Mouse (Mus musculus) adrenal gland, postnatal 36 days (tissue): Measurements from ENCODE around the gene Synpo2. TPM values are rescaled to one million over a fixed set of nuclear protein-coding genes. Genes with fewer than 3 reads are reported as not detected.

ENCODE experiments used
- DNase-seq, 2 experiments: peaks; one replicate each; pipeline ENCODE4 v3.0.0; 2021; ENCODE audit warnings: mixed read lengths in 1 of 2
- total RNA-seq, 2 experiments: library from RNA; stranded (reverse); gene quantifications; 2 replicates each; pipeline ENCODE4 v1.2.3; 2021

The Synpo2 gene
- total RNA-seq, 2 experiments from 2014 or later = 6.3 to 11.5 TPM

DNA sequence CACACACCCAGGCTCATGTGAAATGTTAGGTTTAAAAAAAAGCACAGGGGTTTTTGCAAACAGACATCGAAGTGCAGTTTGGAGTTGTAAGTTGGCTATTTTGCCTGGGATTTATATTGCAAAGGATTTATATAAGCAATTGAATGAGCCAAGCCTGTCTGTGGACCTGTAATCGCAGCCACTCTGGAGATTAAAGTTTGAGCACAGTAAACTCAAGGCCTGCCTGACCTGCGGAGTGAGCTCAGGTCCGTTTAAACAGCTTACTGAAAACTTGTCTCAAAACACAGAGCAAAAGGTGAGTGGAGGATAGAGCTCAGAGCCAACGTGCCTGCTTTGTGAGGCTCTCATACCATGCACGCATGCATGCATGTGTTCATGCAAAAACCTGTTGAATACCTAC is 30.9 kb downstream of the Synpo2 start:
- no peak for DNase-seq

DNA sequence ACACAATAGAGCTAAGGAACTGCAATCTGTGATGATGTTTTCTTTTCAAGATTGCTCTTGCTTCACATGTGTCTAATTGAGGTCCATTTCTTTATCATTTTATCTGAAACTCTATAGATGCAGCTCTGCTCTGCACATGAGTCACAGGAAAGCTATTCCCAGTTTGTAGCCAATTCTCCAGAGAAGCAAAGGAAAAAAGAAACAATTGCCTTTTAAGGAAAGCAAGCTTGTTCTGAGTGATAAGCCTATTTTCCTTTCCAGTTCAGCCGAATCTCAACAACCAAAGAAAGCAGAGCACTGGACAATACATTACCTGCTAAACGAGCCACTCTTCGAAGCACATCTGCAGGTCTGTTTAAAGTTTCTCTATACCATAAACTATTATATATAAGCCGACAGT is 31.3 kb downstream of the Synpo2 start:
- DNase-seq = peak in 1 of 2 experiments; percentile 19

DNA sequence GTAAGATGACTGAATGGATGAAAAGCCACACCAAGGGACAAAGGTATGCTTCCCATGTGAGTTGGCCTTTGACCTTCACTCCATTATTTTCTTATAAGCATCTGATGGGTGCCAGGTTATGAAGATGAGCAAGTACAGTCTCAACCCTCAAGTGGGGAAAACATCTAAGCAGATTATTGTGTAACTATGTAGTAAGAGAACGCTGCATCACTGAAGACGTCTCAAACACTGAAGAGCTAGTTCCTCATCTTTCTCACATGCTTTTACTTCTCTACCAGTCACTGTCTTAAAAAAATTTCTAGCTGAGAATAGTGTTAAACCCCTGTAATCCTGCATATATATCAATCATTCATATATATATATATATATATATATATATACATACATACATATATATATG is 34.2 kb downstream of the Synpo2 start:
- no peak for DNase-seq

DNA sequence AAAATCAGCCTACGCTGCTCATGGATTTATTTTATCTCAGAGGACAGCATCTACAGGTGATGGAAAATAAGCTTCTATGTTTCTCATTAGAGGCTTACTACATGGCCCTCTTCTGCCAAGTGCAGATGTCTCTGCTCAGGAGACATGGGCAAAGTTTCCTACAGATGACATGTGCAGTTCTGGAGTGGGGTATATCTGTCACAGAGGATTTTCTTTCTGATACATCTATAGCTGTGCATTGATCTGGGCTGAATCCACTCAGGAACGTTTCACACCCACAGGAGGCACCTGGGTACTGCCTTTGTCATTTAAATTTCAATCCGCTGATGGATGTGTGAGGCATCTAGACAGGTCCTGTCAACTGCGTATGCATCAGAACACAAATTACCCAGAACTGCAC is 42.2 kb downstream of the Synpo2 start:
- DNase-seq = no peak

DNA sequence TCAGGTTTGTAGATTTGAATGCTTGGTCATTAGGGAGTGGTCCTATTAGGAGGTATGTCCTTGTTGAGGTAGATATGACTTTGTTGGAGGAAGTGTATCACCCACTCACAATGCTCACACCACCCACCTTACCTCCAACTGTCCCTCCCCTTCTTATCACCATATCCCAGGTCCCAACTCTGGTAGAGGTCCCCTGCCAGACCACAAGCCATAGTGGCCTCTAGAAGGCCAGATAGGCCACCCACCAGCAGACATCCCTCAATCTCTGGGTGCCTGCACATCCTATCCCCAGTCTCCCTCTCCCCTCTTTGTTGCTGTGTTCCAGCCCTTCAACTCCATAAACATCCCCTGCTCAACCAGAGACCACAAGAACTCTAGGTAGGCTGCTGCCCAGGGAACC is 44.3 kb downstream of the Synpo2 start:
- no peak for DNase-seq

DNA sequence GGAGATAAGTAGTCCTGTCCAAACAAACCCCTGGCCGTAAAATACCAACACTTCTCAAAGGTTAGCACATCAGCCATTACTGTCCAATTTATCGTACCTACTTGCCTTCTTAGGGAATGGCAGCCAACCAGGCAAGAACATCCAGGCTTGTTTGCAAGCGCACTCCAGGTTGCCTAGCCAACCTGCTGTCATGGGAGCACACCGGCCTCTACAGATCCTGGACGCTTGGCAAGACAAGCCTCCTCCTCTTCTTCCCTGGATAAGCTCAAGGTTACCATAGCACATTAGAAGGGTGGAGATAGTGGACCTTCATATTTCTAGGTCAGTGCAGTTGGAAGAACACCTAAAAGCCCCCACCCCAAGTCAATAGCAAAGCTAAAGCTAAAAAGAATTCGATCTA is 45.6 kb downstream of the Synpo2 start:
- DNase-seq = no peak

DNA sequence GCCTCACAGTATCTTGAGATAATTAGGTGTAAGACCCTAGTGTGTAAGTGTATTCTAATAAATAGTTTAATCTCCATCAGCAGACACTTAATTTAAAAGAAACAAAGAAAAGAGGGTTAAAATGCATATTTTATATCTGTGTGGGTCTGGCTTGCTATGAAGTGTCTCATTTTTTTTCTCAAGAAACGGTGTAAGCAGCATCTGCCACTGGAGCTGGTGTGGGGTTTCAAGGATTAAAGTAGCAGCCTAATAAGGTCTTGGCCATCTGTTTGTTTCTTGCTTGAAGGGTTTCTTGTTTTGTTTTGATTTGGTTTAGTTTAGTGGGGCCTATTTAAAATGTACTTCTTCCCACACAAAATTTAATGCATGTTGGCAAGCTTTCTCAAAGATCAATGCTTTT is 46.1 kb downstream of the Synpo2 start:
- DNase-seq = no peak

DNA sequence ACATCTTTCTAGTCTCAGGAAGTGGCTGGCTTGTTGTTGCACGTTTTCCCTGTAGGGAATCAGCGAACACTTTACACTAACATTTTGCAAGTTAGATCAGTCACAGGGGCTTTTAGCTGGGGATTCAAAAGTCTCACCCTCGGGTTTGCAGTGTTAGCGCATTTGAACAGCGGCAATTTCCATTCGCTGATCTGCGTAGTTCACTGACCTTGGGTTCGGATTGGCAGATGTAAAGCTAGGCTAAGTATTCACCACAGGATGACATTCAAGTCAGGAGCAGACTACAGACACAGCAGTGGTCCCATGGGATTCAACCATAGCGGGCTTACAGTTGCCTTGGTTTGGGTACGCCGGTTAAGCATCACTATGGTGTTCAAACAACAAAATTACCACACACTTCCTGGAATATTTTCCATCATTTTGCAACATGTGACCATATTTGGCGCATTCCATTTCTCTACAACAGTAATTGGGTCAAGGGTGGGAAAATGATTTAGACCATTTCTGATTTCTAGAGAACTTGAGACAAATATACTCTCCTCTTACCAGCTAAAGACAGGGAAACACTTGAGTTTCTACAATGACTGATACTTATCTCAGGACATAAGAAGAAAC is 47.2 kb downstream of the Synpo2 start:
- no peak for DNase-seq

DNA sequence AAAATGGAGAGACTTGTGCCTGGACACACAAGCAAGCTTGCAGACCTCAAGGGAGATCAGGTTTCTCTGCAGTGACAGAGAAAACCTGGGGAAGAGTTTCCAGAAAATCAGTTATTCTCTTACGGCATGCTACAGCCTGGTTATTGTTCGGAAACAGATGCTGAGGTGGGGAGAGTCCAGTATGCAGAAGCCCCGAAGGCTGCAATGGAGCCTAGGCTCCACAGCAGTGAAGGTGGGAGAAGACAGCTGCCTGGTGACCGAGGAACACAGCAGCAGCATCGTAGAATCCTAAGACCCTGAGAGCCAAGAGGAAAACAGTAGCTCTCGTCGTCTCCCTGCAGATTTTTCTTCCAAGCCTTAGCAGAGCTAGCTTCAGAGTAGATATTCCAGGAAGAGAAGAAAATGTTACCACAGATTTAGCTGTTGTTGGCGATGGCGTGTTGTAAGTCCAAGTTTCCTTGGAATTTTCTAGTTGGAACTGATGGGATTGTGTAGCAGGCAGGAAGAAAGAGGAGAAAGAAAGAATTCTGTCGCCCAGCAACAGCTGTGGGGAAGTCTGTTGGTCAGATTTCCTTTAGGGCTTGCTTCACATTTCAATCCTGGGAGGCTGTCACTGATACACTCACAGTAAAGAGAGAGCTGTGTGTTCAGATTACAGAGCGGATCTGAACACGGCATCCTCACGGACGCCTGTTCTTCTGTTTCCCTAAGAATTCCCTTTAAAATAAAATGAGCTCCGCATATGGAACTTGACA is 48.4 kb downstream of the Synpo2 start:
- DNase-seq = no peak

DNA sequence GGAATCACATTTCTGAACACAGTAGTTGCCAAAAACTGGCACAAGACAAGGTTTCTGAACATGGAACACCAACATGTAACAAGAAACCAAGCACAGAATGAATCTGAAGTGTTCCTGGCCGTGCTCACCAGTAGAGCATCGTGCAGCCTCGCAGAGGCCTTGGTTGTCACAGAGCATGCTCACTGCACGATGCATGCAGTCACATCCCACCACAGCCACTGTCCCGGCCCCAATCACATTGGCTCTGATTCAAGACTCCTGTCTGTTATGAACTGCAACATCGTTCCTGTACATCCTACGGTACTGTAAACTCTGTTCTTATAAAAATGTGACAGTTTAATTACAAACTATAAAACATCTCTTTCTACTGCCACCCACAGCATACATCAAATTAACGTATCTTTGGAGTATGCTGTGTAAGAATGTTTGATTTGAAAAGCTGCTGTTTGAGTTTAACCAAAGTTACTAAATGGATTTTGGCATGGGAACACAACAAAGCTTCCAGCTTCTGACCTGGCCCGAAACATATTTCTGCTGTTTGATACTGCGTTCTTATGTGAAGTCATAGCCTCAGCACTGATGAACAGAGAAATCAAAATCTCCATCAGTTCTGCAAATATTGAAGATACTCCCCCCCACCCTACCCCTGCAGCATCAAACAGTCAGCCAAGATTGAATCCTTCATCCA is 50.6 kb downstream of the Synpo2 start:
- DNase-seq = no peak

DNA sequence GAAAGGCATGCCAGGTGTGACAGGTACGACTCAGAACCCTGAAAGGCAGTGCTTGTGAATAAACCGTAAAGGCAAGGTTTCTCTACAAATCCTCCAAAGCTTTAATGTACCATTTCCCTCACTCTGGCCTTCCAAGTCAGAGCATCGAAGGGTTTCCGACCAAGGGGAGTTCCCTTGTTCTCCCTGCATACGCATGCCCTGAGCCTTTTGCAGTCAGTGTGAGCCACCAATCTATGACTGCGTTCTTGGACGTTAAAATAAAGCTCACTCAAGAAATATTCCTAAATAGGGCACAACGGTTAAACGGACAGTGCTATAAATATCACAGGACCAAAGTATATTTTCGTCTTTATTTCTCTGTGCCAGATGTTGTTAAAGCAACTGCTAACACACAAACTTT is 51.7 kb downstream of the Synpo2 start:
- no peak for DNase-seq

DNA sequence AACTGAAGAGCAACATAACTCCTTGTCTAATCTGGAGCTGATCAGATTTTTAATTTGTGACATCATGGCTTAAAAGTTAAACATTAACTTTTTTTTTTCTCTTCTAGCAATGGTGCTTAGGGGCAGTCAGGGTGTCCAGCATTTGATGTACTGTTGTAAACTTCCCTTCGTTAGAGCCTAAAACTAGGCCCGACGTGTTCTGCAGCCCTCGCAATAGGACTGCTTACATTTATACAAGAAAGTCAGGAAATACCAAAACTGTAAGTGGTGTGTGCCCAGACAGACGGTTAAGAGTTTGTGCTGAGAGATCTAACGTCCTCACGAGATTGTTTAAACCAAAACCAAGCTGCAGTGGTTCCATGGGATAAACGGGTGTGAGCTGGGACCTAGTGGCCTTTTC is 56.4 kb downstream of the Synpo2 start:
- DNase-seq = no peak

DNA sequence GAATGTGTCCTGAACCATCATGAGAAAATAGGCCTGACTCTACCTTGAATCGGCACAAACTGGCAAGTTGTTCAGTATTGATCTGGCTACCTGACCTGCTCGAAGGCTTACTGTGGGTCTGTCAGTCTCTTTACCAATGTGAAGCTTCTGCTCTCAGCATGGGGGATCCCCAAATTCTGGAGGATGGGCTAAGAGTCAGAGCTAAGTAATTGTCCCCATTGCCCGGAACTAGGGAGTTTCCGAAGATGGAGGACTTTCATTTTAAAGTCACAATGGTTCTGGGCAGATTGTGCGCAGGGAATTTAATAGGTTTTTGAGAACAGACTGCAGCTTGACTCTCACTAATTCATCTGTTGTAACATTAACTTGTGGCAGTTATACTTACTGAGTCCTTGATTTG is 56.9 kb downstream of the Synpo2 start:
- DNase-seq = no peak

DNA sequence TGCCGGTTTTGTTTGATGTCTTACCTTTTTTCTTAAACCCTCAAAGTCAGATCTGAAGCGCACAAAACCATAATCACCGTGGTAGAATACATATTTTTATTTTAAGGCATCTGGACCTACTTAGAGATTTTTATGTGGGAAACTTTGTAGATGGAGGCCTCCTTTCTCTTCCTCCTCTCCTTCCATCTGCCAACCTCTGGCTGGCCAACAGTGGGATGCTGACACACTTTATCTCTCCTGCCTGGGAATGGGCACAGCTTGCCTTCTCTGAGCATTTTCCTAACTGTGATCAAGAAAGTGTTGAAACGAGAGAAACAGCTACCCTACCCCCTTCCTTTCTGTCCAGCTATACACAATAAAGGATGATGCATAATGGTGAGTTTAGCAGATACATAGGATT is 57.5 kb downstream of the Synpo2 start:
- DNase-seq = no peak

DNA sequence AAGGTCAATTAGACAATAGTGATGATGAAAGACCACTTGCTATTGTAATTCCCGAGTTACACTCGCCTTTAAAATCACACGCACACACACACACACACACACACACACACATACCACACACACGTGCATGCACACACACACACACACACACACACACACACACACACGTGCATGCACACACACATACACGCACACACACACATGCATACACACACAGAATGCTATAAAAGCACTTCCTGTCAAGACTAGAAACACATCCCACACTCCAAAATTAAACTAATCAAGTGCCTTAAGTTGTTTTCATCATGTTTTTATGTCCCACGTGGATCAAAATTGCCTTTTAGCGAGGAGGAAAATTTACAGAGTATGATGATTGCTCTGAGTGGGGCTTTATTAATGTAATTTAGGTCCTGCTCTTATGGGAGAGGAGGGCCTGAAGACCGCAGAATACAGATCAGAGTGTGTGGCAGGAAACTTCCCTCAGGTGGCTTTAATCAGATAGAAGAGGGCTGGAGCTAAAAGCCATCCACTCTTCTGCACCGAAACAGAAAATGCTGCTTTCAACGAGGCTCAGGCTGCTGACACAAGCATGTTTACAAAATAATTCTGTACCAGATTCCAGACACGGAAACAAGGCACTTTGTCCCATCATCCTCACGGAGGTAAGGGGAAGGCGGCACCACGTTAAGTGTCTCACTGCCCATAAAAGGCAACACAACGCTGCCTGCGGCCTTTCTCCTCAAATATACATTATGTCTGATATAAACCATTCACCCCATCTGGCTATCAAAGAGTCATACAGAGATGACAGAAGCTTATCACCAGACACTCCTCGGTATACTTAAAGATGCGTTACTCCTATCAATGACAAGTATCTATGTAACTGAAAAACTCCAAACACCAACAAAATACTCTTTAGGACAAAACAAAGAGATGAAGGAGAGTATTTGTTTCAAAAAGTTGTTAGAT is 59.3 kb downstream of the Synpo2 start:
- DNase-seq = no peak

DNA sequence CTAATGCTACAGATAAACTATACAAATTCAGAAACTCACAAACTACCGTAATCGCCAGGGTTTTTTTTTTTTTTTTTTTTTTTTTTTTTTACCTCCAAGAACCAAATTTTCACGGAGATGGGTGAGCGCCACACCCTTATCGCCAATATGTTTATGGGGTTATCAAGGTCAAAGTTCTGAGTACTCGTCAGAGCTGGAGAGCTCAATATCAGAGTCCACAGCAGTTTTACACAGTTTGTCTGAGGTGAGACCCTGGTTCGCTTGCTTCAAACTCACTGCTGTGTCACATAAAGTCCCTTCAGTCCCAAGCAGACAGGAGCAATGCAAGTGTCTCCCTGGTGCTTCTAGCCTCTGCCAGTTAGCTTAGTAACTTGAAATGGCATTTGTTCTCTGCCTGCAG is 60.8 kb downstream of the Synpo2 start:
- no peak for DNase-seq

DNA sequence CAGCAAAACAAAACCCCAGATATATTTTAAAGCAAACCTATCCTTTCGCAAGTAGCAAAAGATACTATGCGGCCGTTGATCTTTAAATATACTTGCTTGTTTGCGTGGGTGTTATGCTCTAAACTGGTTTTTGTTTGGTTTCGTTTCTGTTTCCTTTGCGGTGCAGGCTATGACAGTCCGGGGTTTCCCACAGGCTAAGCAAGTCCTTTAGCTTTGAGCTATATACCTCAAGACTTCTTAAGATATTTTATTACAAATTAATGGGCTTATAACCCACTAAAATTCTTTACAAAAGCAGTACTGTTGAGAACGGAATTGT is 61.6 kb downstream of the Synpo2 start:
- DNase-seq = no peak

DNA sequence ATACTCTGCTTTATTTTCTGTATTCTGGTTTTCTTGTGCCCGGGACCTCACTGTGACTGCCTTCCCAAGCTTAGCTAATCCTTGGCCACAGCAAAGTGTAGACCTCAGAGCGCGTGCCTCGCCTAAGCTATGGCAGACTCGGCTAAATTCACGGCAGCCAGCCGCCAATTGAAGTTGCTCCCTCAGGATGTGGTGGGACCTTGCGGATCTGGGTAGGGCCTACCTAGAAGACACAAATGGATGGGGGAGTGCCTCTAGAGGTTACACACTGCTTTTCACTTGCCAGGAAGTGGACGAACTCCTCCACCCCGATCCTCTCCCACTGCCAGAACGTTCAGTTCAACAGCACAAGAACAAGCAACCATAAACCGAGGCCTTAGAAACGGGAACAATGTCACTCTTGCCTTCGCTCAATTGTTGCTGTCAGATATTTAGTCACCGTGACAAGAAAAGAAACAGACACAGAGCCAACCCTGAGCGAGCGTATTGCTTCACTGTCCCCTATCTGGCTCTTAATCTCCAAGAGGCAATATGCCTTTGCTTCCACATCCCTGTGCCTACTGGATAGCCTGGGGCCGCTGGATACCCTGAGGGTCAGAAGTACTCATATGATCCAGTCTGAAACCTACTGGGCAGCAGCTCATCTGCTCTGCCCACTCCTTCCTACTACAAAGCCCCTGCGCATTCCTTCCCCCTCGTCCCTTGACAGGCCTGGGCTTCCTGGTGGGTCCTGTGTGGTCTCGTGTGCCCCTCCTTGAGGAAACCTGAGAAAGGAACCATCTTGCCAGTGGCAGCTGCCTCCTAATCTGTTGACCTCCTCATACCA is 62.2 kb downstream of the Synpo2 start:
- no peak for DNase-seq

DNA sequence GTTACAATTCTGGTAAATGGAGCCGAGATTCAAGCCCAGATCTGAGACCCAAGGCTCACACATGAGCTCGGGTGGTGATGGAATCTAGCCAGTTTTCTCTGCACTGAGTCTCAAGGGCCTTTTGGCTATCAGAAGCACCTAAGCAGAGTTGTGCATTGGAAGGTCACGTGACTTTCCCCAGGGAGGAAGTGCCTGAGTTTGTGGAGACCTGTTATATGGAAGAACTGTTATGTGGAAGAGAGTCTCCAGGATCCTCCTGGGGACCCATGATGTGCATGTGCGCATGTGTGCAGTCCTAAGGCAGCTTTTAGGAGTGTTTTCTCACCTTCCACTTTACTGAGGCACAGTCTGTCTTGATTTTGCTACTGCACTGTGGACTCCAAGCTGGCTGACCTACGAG is 63.8 kb downstream of the Synpo2 start:
- no peak for DNase-seq

DNA sequence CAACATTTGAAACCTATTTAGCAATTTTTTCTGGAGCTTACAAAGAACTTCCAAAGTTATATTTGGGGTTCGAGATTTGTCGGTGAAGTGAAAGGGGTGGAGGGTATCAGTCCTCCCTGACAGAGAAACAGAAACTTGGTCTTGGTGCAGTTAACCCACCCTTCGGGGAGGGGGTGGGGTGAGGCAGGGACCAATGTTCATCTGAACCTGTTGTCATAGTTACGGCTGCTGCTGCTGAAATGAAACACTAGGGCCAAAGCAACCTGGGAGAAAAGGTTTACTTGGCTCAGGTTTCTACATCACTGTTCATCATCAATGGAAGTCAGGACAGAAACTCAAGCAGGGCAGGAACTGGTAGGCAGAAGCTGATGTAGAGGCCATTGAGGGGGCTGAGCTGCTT is 66.6 kb downstream of the Synpo2 start:
- DNase-seq = no peak

DNA sequence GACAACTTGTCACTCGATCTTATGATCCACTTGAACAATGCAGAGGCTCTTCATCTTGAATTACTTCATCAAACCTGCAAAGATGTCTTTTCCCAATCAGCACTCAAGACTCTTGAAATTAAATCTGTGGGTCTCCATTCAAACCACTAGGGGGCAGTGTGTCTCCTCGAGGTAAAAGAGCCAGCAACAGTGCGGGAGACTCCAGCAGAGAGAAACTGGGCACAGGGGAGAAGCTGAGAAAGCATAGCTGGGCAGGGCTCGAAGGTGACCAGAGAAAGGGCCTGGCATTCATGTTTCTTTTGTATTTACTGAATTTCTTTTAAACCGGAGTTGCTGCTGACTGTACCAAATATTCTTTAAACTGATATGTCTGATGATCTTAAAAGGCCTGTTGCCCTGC is 67.1 kb downstream of the Synpo2 start:
- DNase-seq = peak; percentile 40 to 70

DNA sequence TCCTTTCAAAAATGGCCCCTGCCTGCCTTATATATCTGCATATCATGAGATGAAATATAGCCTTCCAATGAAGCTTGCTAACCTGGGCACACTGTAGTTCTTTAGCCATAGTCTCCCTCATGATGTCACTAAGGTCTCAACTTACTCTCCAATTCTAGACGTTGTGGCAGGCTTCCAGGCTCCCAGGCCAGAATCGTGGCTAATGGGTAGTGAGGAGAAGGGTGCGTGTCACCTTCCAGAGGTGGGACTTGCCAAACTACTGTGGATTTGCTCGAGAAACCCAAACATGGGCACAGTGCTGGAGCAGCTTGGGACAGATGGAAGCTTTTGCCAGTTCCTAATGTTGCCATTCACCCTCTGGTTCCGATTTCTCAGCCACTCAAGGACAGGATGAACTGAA is 69.5 kb downstream of the Synpo2 start:
- DNase-seq = no peak
